Mouse (Mus musculus) left cerebral cortex, adult 8-10 months (tissue): ENCODE data around the gene Stab2. TPM values are rescaled to one million over a fixed set of nuclear protein-coding genes. Genes with fewer than 3 reads are reported as not detected.

Experiments
- total RNA-seq, 4 experiments: library from RNA; stranded (reverse); gene quantifications; 2 replicates each; pipeline ENCODE4 v1.2.4; 2022

The Stab2 gene
- total RNA-seq, 4 experiments from 2014 or later: 0.38 to 0.59 (median 0.47) TPM

Other genes with a start within 250 kb of the Stab2 start
- gene Gm49358, start 244.1 kb downstream of the Stab2 start, total RNA-seq: 10 to 100 TPM; 13.9 to 25.5 (median 20.2) TPM
- gene Nt5dc3, start 229.0 kb downstream of the Stab2 start, total RNA-seq: 10 to 100 TPM; 62.2 to 70.5 (median 66.3) TPM
- not detected for gene 1700113H08Rik, start 50.0 kb upstream of the Stab2 start, total RNA-seq